Mouse (Mus musculus): ENCODE data around the gene Kansl2. TPM values are rescaled to one million over a fixed set of nuclear protein-coding genes. Genes with fewer than 3 reads are reported as not detected.
A peak's percentile ranks its signal among the peaks of the same experiment; 100 is the strongest.

Gene Kansl2
- 26.7 and 32.1 TPM in 2 replicates for polyA plus RNA-seq (2012; rRNA removed)

DNA sequence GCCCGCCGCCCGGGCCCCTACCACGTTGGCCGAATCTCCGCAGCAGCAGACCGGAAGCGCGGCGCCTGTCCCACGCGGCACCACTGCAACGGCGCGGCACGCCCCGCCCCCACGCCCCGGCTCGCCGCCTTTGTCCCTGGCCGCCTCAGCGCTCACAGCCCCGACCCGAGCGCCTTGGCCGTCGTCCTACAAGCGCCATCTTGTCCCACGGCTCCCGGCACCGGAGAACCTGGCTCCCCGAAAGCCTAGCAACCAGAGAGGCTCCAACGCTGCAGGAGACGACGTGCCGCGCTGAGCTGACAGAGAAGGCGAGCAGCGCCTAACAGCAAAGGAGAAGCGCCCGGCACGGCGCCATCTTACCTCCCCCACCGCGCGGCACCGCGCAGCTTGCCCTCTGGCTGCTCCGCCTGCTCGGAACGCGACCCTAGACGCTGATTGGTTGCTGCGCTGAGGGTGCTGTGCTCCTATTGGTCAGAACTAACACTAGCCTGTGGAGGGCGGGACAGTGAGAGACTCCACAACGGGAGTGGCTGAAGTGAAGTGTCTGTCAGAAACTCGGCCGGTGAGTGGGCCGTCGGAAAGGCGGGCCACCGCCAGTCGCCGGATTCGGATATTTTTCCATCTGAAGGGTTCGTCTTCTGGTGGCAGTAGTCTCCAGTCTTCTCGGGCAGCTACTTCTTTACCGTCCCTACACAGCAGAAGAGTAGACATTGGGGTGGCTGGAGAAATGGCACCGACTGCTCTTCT is at the start of gene Kansl2:
Kansl2 (minus strand) TSS at position 384 of the 747 bp plus-strand sequence.
- DNase-seq: peak; percentile 95
- H3K4me3 ChIP-seq (replicated peaks; ENCODE audit: extremely low read depth, low read depth, low read length): peak within 1 kb of the TSS; percentile 79
- TF ChIP-seq CTCF (IDR thresholded peaks at IDR 0.05; ENCODE audit: insufficient read depth, low read length): no peak
- TF ChIP-seq POLR2A (IDR thresholded peaks at IDR 0.05; ENCODE audit: borderline replicate concordance, extremely low read depth, low read depth, low read length): peak; percentile 98
- peaks cover 6% of the 10 kb centered on the region for H3K4me1 ChIP-seq (ENCODE audit: control insufficient read depth, insufficient read depth, low read length)
- WGBS: under 1% methylated on average over 70 of the region's 70 CpGs

DNA sequence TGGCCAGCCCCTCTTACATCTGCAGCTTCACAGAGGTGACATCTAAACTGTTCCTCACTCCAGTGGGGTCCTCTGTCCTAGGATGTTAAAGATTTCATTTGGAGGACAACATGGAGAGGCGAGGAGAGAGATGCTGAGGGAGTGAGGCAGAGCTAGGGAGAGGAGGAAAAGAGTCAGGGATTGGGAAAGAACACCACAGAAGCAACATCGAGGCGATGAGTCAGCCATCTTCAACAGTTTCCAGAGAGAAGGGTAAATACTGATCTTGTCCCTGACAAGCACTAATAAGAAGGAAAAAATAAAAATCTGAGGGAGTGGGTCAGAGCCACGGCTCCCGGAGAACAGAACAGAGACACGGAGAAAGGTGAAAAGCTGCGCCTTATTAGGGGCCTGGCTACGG is 48.9 kb upstream of the Kansl2 start:
- H3K4me3 ChIP-seq (replicated peaks; ENCODE audit: extremely low read depth, low read depth, low read length): no peak overlapping the region
- H3K4me1 ChIP-seq (ENCODE audit: control insufficient read depth, insufficient read depth, low read length): no peaks in the 10 kb centered on the region
- DNase-seq: no peak
- TF ChIP-seq POLR2A (IDR thresholded peaks at IDR 0.05; ENCODE audit: borderline replicate concordance, extremely low read depth, low read depth, low read length) (no peak), CTCF (IDR thresholded peaks at IDR 0.05; ENCODE audit: insufficient read depth, low read length) (no peak)
- 66% methylated on average over 8 of the region's 8 CpGs for WGBS

DNA sequence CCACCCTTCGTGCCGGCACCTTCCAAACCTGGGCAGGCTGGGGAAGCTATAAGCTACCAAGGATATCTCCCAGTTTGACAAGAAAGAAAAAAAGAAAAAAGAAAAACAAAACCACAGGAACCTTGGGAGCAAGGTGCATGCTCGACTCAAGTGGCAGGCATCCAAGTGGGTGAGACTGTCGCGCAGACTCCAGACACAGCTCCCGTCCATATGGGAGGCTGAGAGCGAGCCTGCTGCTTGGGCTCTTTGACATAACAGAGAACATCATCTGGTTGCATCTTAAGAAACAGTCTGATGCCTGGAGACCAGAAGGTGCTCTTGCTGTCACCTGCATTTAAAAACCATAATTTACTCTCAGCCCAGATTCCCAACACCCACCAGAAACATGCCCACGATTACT is 48.3 kb upstream of the Kansl2 start:
- no peaks in the 10 kb centered on the region for H3K4me1 ChIP-seq (ENCODE audit: control insufficient read depth, insufficient read depth, low read length)
- 59% methylated on average over 8 of the region's 8 CpGs for WGBS
- H3K4me3 ChIP-seq (replicated peaks; ENCODE audit: extremely low read depth, low read depth, low read length): no peak overlapping the region
- TF ChIP-seq POLR2A (IDR thresholded peaks at IDR 0.05; ENCODE audit: borderline replicate concordance, extremely low read depth, low read depth, low read length) (no peak), CTCF (IDR thresholded peaks at IDR 0.05; ENCODE audit: insufficient read depth, low read length) (no peak)
- no peak for DNase-seq

DNA sequence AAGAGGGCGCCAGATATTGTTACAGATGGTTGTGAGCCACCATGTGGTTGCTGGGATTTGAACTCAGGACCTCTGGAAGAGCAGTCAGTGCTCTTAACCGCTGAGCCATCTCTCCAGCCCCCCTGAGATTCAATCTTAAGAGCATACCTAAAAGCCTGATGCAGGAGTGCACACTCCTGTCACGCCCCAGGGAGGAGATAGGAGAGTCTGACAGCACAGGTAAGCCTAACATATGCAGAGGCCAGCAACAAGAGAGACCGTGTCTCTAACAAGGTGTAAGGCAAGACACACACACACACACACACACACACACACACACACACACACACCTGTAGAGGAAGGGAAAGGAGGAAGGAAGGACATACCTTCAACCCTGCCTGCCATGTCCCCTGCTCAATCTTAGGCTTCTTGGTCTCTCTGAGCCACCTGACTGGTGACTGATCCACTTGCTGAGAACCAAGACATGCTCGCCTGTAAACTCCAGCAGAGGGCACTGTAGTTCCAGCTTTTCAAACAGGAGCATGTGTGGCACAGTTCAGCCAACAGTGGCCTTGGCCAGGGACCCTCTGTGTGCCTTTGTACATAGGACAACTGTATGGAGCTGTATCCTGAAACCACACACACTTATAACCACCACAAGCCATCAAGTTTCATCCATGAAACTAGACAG is 45.9 kb upstream of the Kansl2 start:
- Histone ChIP-seq H3K4me3 (replicated peaks; ENCODE audit: extremely low read depth, low read depth, low read length) (no peak overlapping the region), H3K4me1 (ENCODE audit: control insufficient read depth, insufficient read depth, low read length) (no peaks in the 10 kb centered on the region)
- DNase-seq: peak; percentile 73
- TF ChIP-seq POLR2A (IDR thresholded peaks at IDR 0.05; ENCODE audit: borderline replicate concordance, extremely low read depth, low read depth, low read length): no peak
- peak; percentile 93 for TF ChIP-seq CTCF (IDR thresholded peaks at IDR 0.05; ENCODE audit: insufficient read depth, low read length)
- 33% methylated on average over 5 of the region's 5 CpGs for whole genome bisulfite sequencing

DNA sequence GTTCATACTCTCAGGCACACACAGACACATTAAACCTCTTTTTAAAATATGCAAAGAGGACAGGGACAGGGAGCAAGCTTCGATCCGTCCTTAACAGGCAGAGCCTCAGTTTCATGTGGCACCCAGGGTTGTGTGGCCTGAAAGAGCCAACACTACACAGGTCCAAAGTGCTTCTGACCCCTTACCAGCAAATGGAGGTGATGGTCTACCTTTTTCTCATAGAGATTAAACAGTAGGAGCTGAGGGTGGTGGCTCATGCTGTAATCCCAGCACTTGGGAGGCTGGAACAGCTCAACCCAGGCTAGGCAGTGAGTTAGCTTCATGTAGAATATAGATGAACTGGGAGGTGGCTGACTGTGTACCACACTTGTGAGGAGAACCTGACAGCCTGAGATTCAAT is 45.2 kb upstream of the Kansl2 start:
- TF ChIP-seq POLR2A (IDR thresholded peaks at IDR 0.05; ENCODE audit: borderline replicate concordance, extremely low read depth, low read depth, low read length) (no peak), CTCF (IDR thresholded peaks at IDR 0.05; ENCODE audit: insufficient read depth, low read length) (no peak)
- 86% methylated on average over 2 of the region's 2 CpGs for WGBS
- Histone ChIP-seq H3K4me3 (replicated peaks; ENCODE audit: extremely low read depth, low read depth, low read length) (no peak overlapping the region), H3K4me1 (ENCODE audit: control insufficient read depth, insufficient read depth, low read length) (no peaks in the 10 kb centered on the region)
- no peak for DNase-seq

DNA sequence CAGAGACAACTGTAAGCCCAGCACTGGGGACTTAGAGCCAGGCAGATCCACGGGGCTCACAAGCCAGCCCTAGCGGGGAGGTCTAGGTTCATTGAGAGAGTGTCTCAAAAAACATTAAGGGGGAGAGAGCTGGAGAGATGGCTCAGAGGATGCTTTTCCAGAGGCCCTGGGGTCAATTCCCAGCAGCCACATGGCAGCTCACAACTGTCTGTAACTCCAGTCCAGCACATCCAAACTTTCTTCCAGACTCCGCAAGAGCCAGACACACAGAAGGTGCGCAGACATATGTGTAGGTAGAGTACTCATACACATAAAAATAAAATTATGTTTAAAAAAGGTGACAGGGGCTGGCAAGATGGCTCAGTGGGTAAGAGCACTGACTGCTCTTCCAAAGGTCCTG is 39.2 kb upstream of the Kansl2 start:
- Histone ChIP-seq H3K4me3 (replicated peaks; ENCODE audit: extremely low read depth, low read depth, low read length) (no peak overlapping the region), H3K4me1 (ENCODE audit: control insufficient read depth, insufficient read depth, low read length) (peaks cover 5% of the 10 kb centered on the region)
- 69% methylated on average over 4 of the region's 4 CpGs for WGBS
- no peak for DNase-seq
- no peak for TF ChIP-seq POLR2A (IDR thresholded peaks at IDR 0.05; ENCODE audit: borderline replicate concordance, extremely low read depth, low read depth, low read length)
- no peak for TF ChIP-seq CTCF (IDR thresholded peaks at IDR 0.05; ENCODE audit: insufficient read depth, low read length)

DNA sequence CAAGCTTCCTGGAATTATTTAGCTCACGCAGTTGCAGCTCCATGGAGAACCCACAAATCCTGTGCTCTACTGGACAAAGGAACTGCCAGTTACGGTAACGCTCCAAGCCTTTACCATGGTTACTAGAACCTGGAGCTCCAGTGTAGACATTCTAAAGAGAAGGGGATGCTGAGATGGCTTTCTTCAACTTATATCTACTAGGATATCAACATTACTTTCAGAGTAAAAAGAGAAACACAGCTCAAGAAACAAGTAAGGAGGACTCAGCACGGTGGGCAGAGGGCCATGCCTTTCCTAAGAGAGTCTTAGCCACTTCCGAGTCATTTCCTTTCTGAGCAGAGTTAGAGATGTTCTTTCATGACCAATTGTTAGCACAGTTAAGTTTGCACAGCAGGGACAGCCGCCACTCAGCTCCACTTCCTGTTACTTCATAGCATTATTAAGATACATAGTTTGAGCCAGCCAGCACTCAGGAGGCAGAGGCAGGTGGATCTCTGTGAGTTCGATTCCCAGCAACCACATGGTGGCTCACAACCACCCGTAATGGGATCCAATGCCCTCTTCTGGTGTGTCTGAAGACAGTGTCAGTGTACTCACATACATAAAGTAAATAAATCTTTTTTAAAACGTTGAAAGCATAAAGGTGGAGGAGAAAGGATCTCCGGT is 36.9 kb upstream of the Kansl2 start, which contains the start of the genes Ccnt1 and 4930415O20Rik:
Ccnt1 (minus strand) TSS at position 51 of the 666 bp plus-strand sequence.
4930415O20Rik (plus strand) TSS at position 132 of the 666 bp plus-strand sequence.
- no peak for DNase-seq
- TF ChIP-seq POLR2A (IDR thresholded peaks at IDR 0.05; ENCODE audit: borderline replicate concordance, extremely low read depth, low read depth, low read length) (no peak), CTCF (IDR thresholded peaks at IDR 0.05; ENCODE audit: insufficient read depth, low read length) (no peak)
- 58% methylated on average over 10 of the region's 10 CpGs for WGBS
- H3K4me1 ChIP-seq (ENCODE audit: control insufficient read depth, insufficient read depth, low read length): peaks cover 5% of the 10 kb centered on the region
- H3K4me3 ChIP-seq (replicated peaks; ENCODE audit: extremely low read depth, low read depth, low read length): no peak within 1 kb of the TSS

DNA sequence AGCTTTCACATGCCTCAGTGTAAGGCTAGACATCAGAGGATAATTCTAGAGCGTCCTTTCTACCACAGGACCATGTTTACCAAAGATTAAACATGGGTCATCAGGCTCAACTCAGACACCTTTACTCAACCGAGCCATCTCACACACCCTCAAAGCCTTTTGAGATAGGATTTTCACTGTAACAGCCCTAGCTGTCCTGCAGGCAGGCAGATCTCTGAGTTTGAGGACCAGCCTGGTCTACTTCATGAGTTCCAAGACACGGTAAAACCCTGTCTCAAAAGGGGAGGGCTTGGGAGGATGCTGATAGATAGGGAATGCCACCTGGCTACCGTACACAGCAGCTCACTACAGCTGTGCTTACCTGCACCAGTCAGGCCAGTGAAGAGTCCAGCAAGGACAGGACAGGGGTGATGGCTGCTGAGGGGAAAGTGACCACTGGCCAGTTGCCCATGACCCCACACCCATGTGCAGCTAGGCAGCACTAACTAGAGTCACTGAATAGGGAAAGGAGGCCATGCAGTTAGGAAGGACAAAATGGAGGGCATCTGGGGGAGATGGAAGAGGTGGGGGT is 35.8 kb upstream of the Kansl2 start:
- peaks cover 9% of the 10 kb centered on the region for H3K4me1 ChIP-seq (ENCODE audit: control insufficient read depth, insufficient read depth, low read length)
- WGBS: 76% methylated on average over 4 of the region's 4 CpGs
- no peak for DNase-seq
- no peak overlapping the region for H3K4me3 ChIP-seq (replicated peaks; ENCODE audit: extremely low read depth, low read depth, low read length)
- TF ChIP-seq POLR2A (IDR thresholded peaks at IDR 0.05; ENCODE audit: borderline replicate concordance, extremely low read depth, low read depth, low read length) (no peak), CTCF (IDR thresholded peaks at IDR 0.05; ENCODE audit: insufficient read depth, low read length) (no peak)

DNA sequence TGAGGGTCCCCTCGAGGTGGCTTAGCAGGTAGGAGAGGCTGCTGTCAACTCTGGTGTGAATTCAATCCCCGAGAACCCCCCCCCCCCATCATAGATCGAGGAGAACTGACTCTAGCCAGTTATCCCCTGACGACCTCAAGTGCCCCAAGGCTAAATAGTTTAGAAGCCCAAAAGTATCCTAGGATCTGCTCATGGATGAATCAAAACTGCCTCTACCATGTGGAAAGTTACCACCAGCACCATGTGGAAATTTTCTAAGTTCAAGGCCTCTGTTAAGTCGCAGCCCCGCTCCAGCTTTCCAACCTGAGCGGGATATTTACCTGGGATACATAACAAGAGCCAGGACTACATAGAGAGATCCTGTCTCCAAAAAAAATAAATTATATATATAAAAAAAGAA is 35.2 kb upstream of the Kansl2 start:
- H3K4me3 ChIP-seq (replicated peaks; ENCODE audit: extremely low read depth, low read depth, low read length): no peak overlapping the region

More for the DNA sequence above, 35.2 kb upstream of the Kansl2 start:
- no peak for TF ChIP-seq CTCF (IDR thresholded peaks at IDR 0.05; ENCODE audit: insufficient read depth, low read length)
- no peak for TF ChIP-seq POLR2A (IDR thresholded peaks at IDR 0.05; ENCODE audit: borderline replicate concordance, extremely low read depth, low read depth, low read length)
- peaks cover 9% of the 10 kb centered on the region for H3K4me1 ChIP-seq (ENCODE audit: control insufficient read depth, insufficient read depth, low read length)
- DNase-seq: no peak
- 65% methylated on average over 7 of the region's 7 CpGs for WGBS
